Mouse (Mus musculus) ovary, postnatal 14 days (tissue): ENCODE results near the gene Mcpt1.
"Not testable (repeated sequence)": the region's sequence is repeated elsewhere in the genome, so short reads cannot be mapped to it uniquely, and the experiment has no call there.

Source experiments
- DNase-seq: peaks from one replicate; pipeline ENCODE4 v3.0.0; 2022; ENCODE audit warnings: low spot score

Gene Mcpt1

DNA sequence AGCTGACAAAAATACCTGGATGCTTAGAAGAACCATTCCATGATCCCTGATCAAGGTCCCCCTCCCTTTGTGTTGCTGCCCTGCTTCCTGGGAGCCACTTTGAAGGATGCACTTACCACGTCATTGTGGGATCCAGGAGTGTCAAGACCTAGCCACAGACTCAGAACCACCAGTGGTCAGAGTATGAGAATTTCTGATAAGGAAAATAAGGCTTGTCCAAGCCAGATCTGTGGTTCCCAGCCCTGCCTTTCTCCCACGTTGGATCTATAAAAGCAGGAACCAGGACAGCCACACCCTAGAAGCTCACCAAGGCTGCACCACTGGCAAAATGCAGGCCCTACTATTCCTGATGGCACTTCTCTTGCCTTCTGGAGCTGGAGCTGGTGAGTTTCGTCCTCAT lies at the start of gene Mcpt1:
Gene Mcpt1, plus strand, starts transcription at position 301 of the 400 bp plus-strand sequence.
- not testable (repeated sequence) for DNase-seq

- not testable (repeated sequence) for DNase-seq
Measured at GRCm38 (mm10) chr14:55987464-55987863, 30.3 kb upstream of the Mcpt1 start.

GRCm38 (mm10) chr14:56013147-56013546 lies 4.6 kb upstream of the Mcpt1 start:
- DNase-seq = no peak

GRCm38 (mm10) chr14:56013924-56014323 lies 3.8 kb upstream of the Mcpt1 start:
- DNase-seq = no peak

GRCm38 (mm10) chr14:56019446-56019845 lies 1.7 kb downstream of the Mcpt1 start:
- DNase-seq = no peak

GRCm38 (mm10) chr14:56021305-56021704 lies 3.5 kb downstream of the Mcpt1 start:
- DNase-seq = not testable (repeated sequence)

GRCm38 (mm10) chr14:56030395-56030794 lies 12.6 kb downstream of the Mcpt1 start, which contains the start of gene Mcpt9:
Mcpt9 (minus strand) TSS chr14:56030495.
- not testable (repeated sequence) for DNase-seq

DNA sequence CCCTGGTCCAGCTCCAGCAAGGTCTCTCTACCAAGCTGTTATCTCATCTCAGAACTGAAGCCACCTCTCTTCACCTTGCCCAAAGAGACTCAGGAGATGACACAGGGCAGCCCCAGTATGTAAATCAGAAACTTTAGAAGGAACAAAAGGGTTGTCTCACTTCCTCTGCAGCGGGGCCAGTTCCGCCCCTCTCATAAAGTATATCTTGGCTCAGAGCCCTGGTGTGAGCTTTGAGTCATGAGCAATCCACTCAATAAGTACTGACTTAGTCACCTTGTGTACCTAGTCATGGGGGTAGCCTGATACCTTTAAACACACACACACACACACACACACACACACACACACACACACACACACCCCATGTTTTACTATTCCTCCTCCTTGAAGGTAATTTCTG lies 16.7 kb downstream of the Mcpt1 start:
- DNase-seq = no peak

GRCm38 (mm10) chr14:56041792-56042191 lies 24.0 kb downstream of the Mcpt1 start, which contains the start of gene Mcpt2:
Mcpt2 (plus strand) TSS chr14:56042041.
- DNase-seq = not testable (repeated sequence)

GRCm38 (mm10) chr14:56055408-56055807 lies 37.6 kb downstream of the Mcpt1 start:
- DNase-seq = no peak

GRCm38 (mm10) chr14:56057722-56058121 lies 40.0 kb downstream of the Mcpt1 start:
- no peak for DNase-seq

- DNase-seq = not testable (repeated sequence)
Measured at GRCm38 (mm10) chr14:56062213-56062612, 44.4 kb downstream of the Mcpt1 start, which contains the start of gene Mcpt4. Mcpt4 (minus strand) TSS chr14:56062313.
